Mouse (Mus musculus): ENCODE results near the gene Abhd17b. TPM values are rescaled to one million over a fixed set of nuclear protein-coding genes. Genes with fewer than 3 reads are reported as not detected.

Gene Abhd17b
- 56.0 and 61.7 TPM in 2 replicates for polyA plus RNA-seq (2014; fragmentation: Nextera tagmentation; extraction: Ambion mirVana)

GRCm38 (mm10) chr19:21653172-21653981 lies at the start of gene Abhd17b:
Gene Abhd17b, plus strand, starts transcription at chr19:21653185.
- Histone ChIP-seq H3K4me2 (ENCODE audit: low read depth, low read length) (peak within 1 kb of the TSS; percentile 65), H3K36me3 (ENCODE audit: control insufficient read depth, insufficient read depth, low read length) (no peaks in the 10 kb centered on the region), H3K9me3 (ENCODE audit: control insufficient read depth, low read length) (no peaks in the 10 kb centered on the region), H3K27ac (ENCODE audit: low read depth, low read length) (peak within 1 kb of the TSS; percentile 97), H3K4me3 (ENCODE audit: low read depth, low read length) (peak within 1 kb of the TSS; percentile 83), H3K9ac (replicated peaks; ENCODE audit: low read depth, low read length) (peak within 1 kb of the TSS; percentile 94), H3K27me3 (ENCODE audit: control insufficient read depth, insufficient read depth, low read length) (no peaks in the 10 kb centered on the region), H3K4me1 (ENCODE audit: control insufficient read depth, insufficient read depth, low read length) (peaks cover 18% of the 10 kb centered on the region)
- 1% methylated on average over 69 of the region's 105 CpGs for WGBS
- ATAC-seq (ENCODE audit: low read depth): peak; percentile 60

- no peaks in the 10 kb centered on the region for H3K36me3 ChIP-seq (ENCODE audit: control insufficient read depth, insufficient read depth, low read length)
- no peak overlapping the region for H3K9ac ChIP-seq (replicated peaks; ENCODE audit: low read depth, low read length)
- no peak overlapping the region for H3K4me2 ChIP-seq (ENCODE audit: low read depth, low read length)
- no peak for ATAC-seq (ENCODE audit: low read depth)
- no peaks in the 10 kb centered on the region for H3K27me3 ChIP-seq (ENCODE audit: control insufficient read depth, insufficient read depth, low read length)
- no peak overlapping the region for H3K4me3 ChIP-seq (ENCODE audit: low read depth, low read length)
- no peaks in the 10 kb centered on the region for H3K9me3 ChIP-seq (ENCODE audit: control insufficient read depth, low read length)
- H3K27ac ChIP-seq (ENCODE audit: low read depth, low read length): no peak overlapping the region
- H3K4me1 ChIP-seq (ENCODE audit: control insufficient read depth, insufficient read depth, low read length): no peaks in the 10 kb centered on the region
- 73% methylated on average over 3 of the region's 3 CpGs for WGBS
Observed at GRCm38 (mm10) chr19:21603836-21604235, 49.1 kb upstream of the Abhd17b start.

- Histone ChIP-seq H3K36me3 (ENCODE audit: control insufficient read depth, insufficient read depth, low read length) (no peaks in the 10 kb centered on the region), H3K27me3 (ENCODE audit: control insufficient read depth, insufficient read depth, low read length) (no peaks in the 10 kb centered on the region), H3K9me3 (ENCODE audit: control insufficient read depth, low read length) (no peaks in the 10 kb centered on the region), H3K9ac (replicated peaks; ENCODE audit: low read depth, low read length) (no peak overlapping the region), H3K4me1 (ENCODE audit: control insufficient read depth, insufficient read depth, low read length) (no peaks in the 10 kb centered on the region), H3K4me3 (ENCODE audit: low read depth, low read length) (no peak overlapping the region), H3K4me2 (ENCODE audit: low read depth, low read length) (no peak overlapping the region), H3K27ac (ENCODE audit: low read depth, low read length) (no peak overlapping the region)
- WGBS: 89% methylated on average over 3 of the region's 3 CpGs
- ATAC-seq (ENCODE audit: low read depth): no peak
Observed at GRCm38 (mm10) chr19:21605294-21605693, 47.7 kb upstream of the Abhd17b start.

GRCm38 (mm10) chr19:21610240-21610639 lies 42.7 kb upstream of the Abhd17b start:
- no peak overlapping the region for H3K9ac ChIP-seq (replicated peaks; ENCODE audit: low read depth, low read length)
- H3K4me2 ChIP-seq (ENCODE audit: low read depth, low read length): no peak overlapping the region
- no peak overlapping the region for H3K4me3 ChIP-seq (ENCODE audit: low read depth, low read length)
- H3K27ac ChIP-seq (ENCODE audit: low read depth, low read length): no peak overlapping the region
- no peaks in the 10 kb centered on the region for H3K9me3 ChIP-seq (ENCODE audit: control insufficient read depth, low read length)
- no peaks in the 10 kb centered on the region for H3K4me1 ChIP-seq (ENCODE audit: control insufficient read depth, insufficient read depth, low read length)
- 85% methylated on average over 6 of the region's 6 CpGs for WGBS
- H3K27me3 ChIP-seq (ENCODE audit: control insufficient read depth, insufficient read depth, low read length): no peaks in the 10 kb centered on the region
- H3K36me3 ChIP-seq (ENCODE audit: control insufficient read depth, insufficient read depth, low read length): no peaks in the 10 kb centered on the region
- ATAC-seq (ENCODE audit: low read depth): no peak

- Histone ChIP-seq H3K27me3 (ENCODE audit: control insufficient read depth, insufficient read depth, low read length) (no peaks in the 10 kb centered on the region), H3K4me2 (ENCODE audit: low read depth, low read length) (no peak overlapping the region), H3K4me1 (ENCODE audit: control insufficient read depth, insufficient read depth, low read length) (no peaks in the 10 kb centered on the region), H3K9me3 (ENCODE audit: control insufficient read depth, low read length) (no peaks in the 10 kb centered on the region), H3K36me3 (ENCODE audit: control insufficient read depth, insufficient read depth, low read length) (no peaks in the 10 kb centered on the region), H3K27ac (ENCODE audit: low read depth, low read length) (no peak overlapping the region), H3K4me3 (ENCODE audit: low read depth, low read length) (no peak overlapping the region), H3K9ac (replicated peaks; ENCODE audit: low read depth, low read length) (no peak overlapping the region)
- no peak for ATAC-seq (ENCODE audit: low read depth)
- WGBS: 67% methylated on average over 6 of the region's 6 CpGs
Observed at GRCm38 (mm10) chr19:21611297-21611696, 41.7 kb upstream of the Abhd17b start.

- Histone ChIP-seq H3K27me3 (ENCODE audit: control insufficient read depth, insufficient read depth, low read length) (no peaks in the 10 kb centered on the region), H3K4me3 (ENCODE audit: low read depth, low read length) (no peak overlapping the region), H3K9me3 (ENCODE audit: control insufficient read depth, low read length) (no peaks in the 10 kb centered on the region), H3K27ac (ENCODE audit: low read depth, low read length) (no peak overlapping the region), H3K9ac (replicated peaks; ENCODE audit: low read depth, low read length) (no peak overlapping the region), H3K4me2 (ENCODE audit: low read depth, low read length) (no peak overlapping the region), H3K4me1 (ENCODE audit: control insufficient read depth, insufficient read depth, low read length) (no peaks in the 10 kb centered on the region), H3K36me3 (ENCODE audit: control insufficient read depth, insufficient read depth, low read length) (no peaks in the 10 kb centered on the region)
- 85% methylated on average over 9 of the region's 9 CpGs for WGBS
- ATAC-seq (ENCODE audit: low read depth): no peak
Observed at GRCm38 (mm10) chr19:21611725-21612575, 41.0 kb upstream of the Abhd17b start.

GRCm38 (mm10) chr19:21615801-21616200 lies 37.2 kb upstream of the Abhd17b start:
- no peak for ATAC-seq (ENCODE audit: low read depth)
- Histone ChIP-seq H3K36me3 (ENCODE audit: control insufficient read depth, insufficient read depth, low read length) (no peaks in the 10 kb centered on the region), H3K4me1 (ENCODE audit: control insufficient read depth, insufficient read depth, low read length) (no peaks in the 10 kb centered on the region), H3K9ac (replicated peaks; ENCODE audit: low read depth, low read length) (no peak overlapping the region), H3K4me2 (ENCODE audit: low read depth, low read length) (no peak overlapping the region), H3K9me3 (ENCODE audit: control insufficient read depth, low read length) (no peaks in the 10 kb centered on the region), H3K27me3 (ENCODE audit: control insufficient read depth, insufficient read depth, low read length) (no peaks in the 10 kb centered on the region), H3K27ac (ENCODE audit: low read depth, low read length) (no peak overlapping the region), H3K4me3 (ENCODE audit: low read depth, low read length) (no peak overlapping the region)
- WGBS: 94% methylated on average over 3 of the region's 3 CpGs

GRCm38 (mm10) chr19:21623410-21624147 lies 29.4 kb upstream of the Abhd17b start:
- Histone ChIP-seq H3K4me2 (ENCODE audit: low read depth, low read length) (no peak overlapping the region), H3K27ac (ENCODE audit: low read depth, low read length) (no peak overlapping the region), H3K9me3 (ENCODE audit: control insufficient read depth, low read length) (no peaks in the 10 kb centered on the region), H3K4me1 (ENCODE audit: control insufficient read depth, insufficient read depth, low read length) (no peaks in the 10 kb centered on the region), H3K9ac (replicated peaks; ENCODE audit: low read depth, low read length) (no peak overlapping the region), H3K36me3 (ENCODE audit: control insufficient read depth, insufficient read depth, low read length) (no peaks in the 10 kb centered on the region), H3K27me3 (ENCODE audit: control insufficient read depth, insufficient read depth, low read length) (no peaks in the 10 kb centered on the region), H3K4me3 (ENCODE audit: low read depth, low read length) (no peak overlapping the region)
- WGBS: 45% methylated on average over 3 of the region's 3 CpGs
- no peak for ATAC-seq (ENCODE audit: low read depth)
